Mouse (Mus musculus) neural tube, embryonic 14.5 days (tissue): ENCODE data around the gene Ebf1. TPM values are rescaled to one million over a fixed set of nuclear protein-coding genes. Genes with fewer than 3 reads are reported as not detected.

Experiments used
- ATAC-seq: fragments of 200-750 bp; cut with Nextera tagmentation; 2 replicates; pipeline ENCODE4 v1.8.0; 2017; ENCODE audit warnings: low read depth, mild to moderate bottlenecking, moderate TSS enrichment, moderate library complexity
- H3K27ac ChIP-seq: fragments of 300-500 bp; sonication (generic); 2 replicates; pipeline ENCODE4 v1.5.1; 2014; ENCODE audit warnings: low read depth, mild to moderate bottlenecking, control low read depth, low read length, moderate library complexity, mixed read lengths
- H3K27me3 ChIP-seq: fragments of 300-500 bp; sonication (generic); 2 replicates; pipeline ENCODE4 v1.6.1; 2014; ENCODE audit warnings: low read length; ENCODE audit not compliant: control insufficient read depth, insufficient read depth
- H3K36me3 ChIP-seq: fragments of 300-500 bp; sonication (generic); 2 replicates; pipeline ENCODE4 v1.6.1; 2014; ENCODE audit warnings: low read length, mixed read lengths; ENCODE audit not compliant: control insufficient read depth, insufficient read depth
- H3K4me1 ChIP-seq: fragments of 300-500 bp; sonication (generic); 2 replicates; pipeline ENCODE4 v1.6.1; 2014; ENCODE audit warnings: low read length; ENCODE audit not compliant: control insufficient read depth, insufficient read depth
- H3K4me2 ChIP-seq: fragments of 300-500 bp; sonication (generic); 2 replicates; pipeline ENCODE4 v1.6.1; 2014; ENCODE audit warnings: mild to moderate bottlenecking, low read depth, low read length, control low read depth
- H3K4me3 ChIP-seq: fragments of 300-500 bp; sonication (generic); 2 replicates; pipeline ENCODE4 v1.5.1; 2014; ENCODE audit warnings: low read depth, low read length, control low read depth, mixed read lengths
- H3K9ac ChIP-seq: fragments of 300-500 bp; sonication (generic); replicated peaks from 2 replicates; pipeline ENCODE4 v1.6.1; 2014; ENCODE audit warnings: low read depth, mild to moderate bottlenecking, control low read depth, low read length, mixed read lengths
- H3K9me3 ChIP-seq: fragments of 300-500 bp; sonication (generic); 2 replicates; pipeline ENCODE4 v1.6.1; 2016; ENCODE audit warnings: low read length; ENCODE audit not compliant: control insufficient read depth
- WGBS: fragments of 180-500 bp; shearing (Covaris S2); extraction: QIAGEN DNeasy Blood & Tissue Kit; methylation state at CpG from one replicate; pipeline ENCODE4 v1.1.7; 2014; 5-methylcytosine and 5-hydroxymethylcytosine counted together
- polyA plus RNA-seq: library from polyadenylated mRNA; unstranded; fragments of >200 nt; fragmentation: Nextera tagmentation; extraction: Ambion mirVana; gene quantifications from 2 replicates; pipeline ENCODE4 v1.2.1, GENCODE M21; 2014

Gene Ebf1
- polyA plus RNA-seq, 1 experiment from 2014 or later = 226 TPM

- H3K9me3 ChIP-seq = no peaks in the 10 kb centered on the region
- no peak for ATAC-seq
- no peaks in the 10 kb centered on the region for H3K27me3 ChIP-seq
Measured at GRCm38 (mm10) chr11:44641496-44641895, 24.4 kb downstream of the Ebf1 start.

GRCm38 (mm10) chr11:44654340-44655019 is 37.4 kb downstream of the Ebf1 start:
- 0 out of 2 replicates have a peak, but pooled peaks have one; percentile 14 for ATAC-seq
- no peaks in the 10 kb centered on the region for H3K36me3 ChIP-seq
- no peak overlapping the region for H3K4me3 ChIP-seq
- no peak overlapping the region for H3K9ac ChIP-seq
- H3K9me3 ChIP-seq = no peaks in the 10 kb centered on the region
- H3K27me3 ChIP-seq = no peaks in the 10 kb centered on the region
- WGBS = 37% methylated on average over 8 of the region's 8 CpGs
- no peak overlapping the region for H3K4me2 ChIP-seq
- H3K27ac ChIP-seq = peak overlapping the region; percentile 39; the same call in 1 of the 2 replicates
- H3K4me1 ChIP-seq = peaks cover 30% of the 10 kb centered on the region

More at GRCm38 (mm10) chr11:44641496-44641895, 24.4 kb downstream of the Ebf1 start:
- H3K4me2 ChIP-seq = no peak overlapping the region
- peaks cover 3% of the 10 kb centered on the region; the same call in 1 of the 2 replicates for H3K36me3 ChIP-seq
- no peak overlapping the region for H3K4me3 ChIP-seq
- no peak overlapping the region for H3K27ac ChIP-seq
- WGBS = 53% methylated on average over 2 of the region's 2 CpGs
- no peak overlapping the region for H3K9ac ChIP-seq
- H3K4me1 ChIP-seq = 0 out of 2 replicates have a peak, but pooled peaks cover 6% of the 10 kb centered on the region

GRCm38 (mm10) chr11:44655468-44655867 is 38.4 kb downstream of the Ebf1 start:
- H3K4me1 ChIP-seq = peaks cover 30% of the 10 kb centered on the region
- no peak overlapping the region for H3K9ac ChIP-seq
- H3K4me2 ChIP-seq = no peak overlapping the region
- ATAC-seq = no peak
- 22% methylated on average over 5 of the region's 5 CpGs for WGBS
- H3K9me3 ChIP-seq = no peaks in the 10 kb centered on the region
- no peaks in the 10 kb centered on the region for H3K36me3 ChIP-seq
- H3K4me3 ChIP-seq = no peak overlapping the region
- no peak overlapping the region for H3K27ac ChIP-seq
- H3K27me3 ChIP-seq = no peaks in the 10 kb centered on the region

GRCm38 (mm10) chr11:44656916-44657315 is 39.8 kb downstream of the Ebf1 start:
- H3K27me3 ChIP-seq = no peaks in the 10 kb centered on the region
- no peaks in the 10 kb centered on the region for H3K9me3 ChIP-seq
- H3K4me3 ChIP-seq = no peak overlapping the region
- no peak overlapping the region for H3K9ac ChIP-seq
- peaks cover 30% of the 10 kb centered on the region for H3K4me1 ChIP-seq
- H3K4me2 ChIP-seq = no peak overlapping the region
- no peak overlapping the region for H3K27ac ChIP-seq
- ATAC-seq = no peak
- no peaks in the 10 kb centered on the region for H3K36me3 ChIP-seq

GRCm38 (mm10) chr11:44657833-44658395 is 40.8 kb downstream of the Ebf1 start:
- Histone ChIP-seq H3K4me3 (no peak overlapping the region), H3K9me3 (no peaks in the 10 kb centered on the region), H3K27me3 (no peaks in the 10 kb centered on the region), H3K27ac (no peak overlapping the region), H3K36me3 (no peaks in the 10 kb centered on the region), H3K4me1 (peaks cover 33% of the 10 kb centered on the region), H3K9ac (no peak overlapping the region), H3K4me2 (no peak overlapping the region)
- no peak for ATAC-seq
- WGBS = 18% methylated on average over 6 of the region's 6 CpGs

GRCm38 (mm10) chr11:44661875-44662274 is 44.8 kb downstream of the Ebf1 start:
- H3K27me3 ChIP-seq = no peaks in the 10 kb centered on the region
- H3K27ac ChIP-seq = no peak overlapping the region
- 84% methylated on average over 5 of the region's 5 CpGs for WGBS

GRCm38 (mm10) chr11:44663609-44664141 is 46.6 kb downstream of the Ebf1 start:
- WGBS = 21% methylated on average over 4 of the region's 4 CpGs
- H3K4me3 ChIP-seq = no peak overlapping the region
- no peak overlapping the region for H3K4me2 ChIP-seq
- H3K27ac ChIP-seq = no peak overlapping the region
- peaks cover 27% of the 10 kb centered on the region for H3K4me1 ChIP-seq
- no peaks in the 10 kb centered on the region for H3K9me3 ChIP-seq
- ATAC-seq = no peak
- H3K36me3 ChIP-seq = no peaks in the 10 kb centered on the region
- H3K27me3 ChIP-seq = no peaks in the 10 kb centered on the region
- H3K9ac ChIP-seq = no peak overlapping the region; the same call in 1 of the 2 replicates

More at GRCm38 (mm10) chr11:44661875-44662274, 44.8 kb downstream of the Ebf1 start:
- Histone ChIP-seq H3K4me1 (peaks cover 36% of the 10 kb centered on the region), H3K4me3 (no peak overlapping the region), H3K36me3 (no peaks in the 10 kb centered on the region), H3K4me2 (no peak overlapping the region), H3K9ac (no peak overlapping the region), H3K9me3 (no peaks in the 10 kb centered on the region)
- no peak for ATAC-seq

- Histone ChIP-seq H3K4me1 (peaks cover 27% of the 10 kb centered on the region), H3K27me3 (no peaks in the 10 kb centered on the region), H3K9me3 (no peaks in the 10 kb centered on the region), H3K27ac (peak overlapping the region; percentile 35; the same call in 1 of the 2 replicates), H3K9ac (0 out of 2 replicates have a peak overlapping the region, but pooled peaks have one; percentile 26), H3K4me3 (0 out of 2 replicates have a peak overlapping the region, but pooled peaks have one; percentile 4), H3K36me3 (no peaks in the 10 kb centered on the region), H3K4me2 (peak overlapping the region; percentile 41)
- 1% methylated on average over 18 of the region's 18 CpGs for WGBS
- peak; percentile 80 for ATAC-seq
Measured at GRCm38 (mm10) chr11:44665156-44665682, 48.1 kb downstream of the Ebf1 start.
